In genomic region chr8:34269848-34270247, GRCm38 (mm10) we compare ENCODE assay signal across 22 mouse cellular contexts.
DNase-seq lines count a peak whose midpoint lies in the region; ATAC-seq and TF ChIP-seq lines count a peak whose summit lies in the region.
"Had no signal": no experiment of that assay in that cellular context is flagged by ENCODE, and none has a peak within 500 bp of the region (broad histone marks: within the 10 kb centered on the region; RNA-seq: fewer than 3 reads in every experiment).

No protein-coding gene starts in this region.

- H3K36me3 ChIP-seq in intestine, embryonic 15.5 days = no peaks in the 10 kb centered on the region
- no peaks in the 10 kb centered on the region for H3K36me3 ChIP-seq in intestine, postnatal 0 days (ENCODE audit: control insufficient read depth, insufficient read depth)
- no peaks in the 10 kb centered on the region for H3K36me3 ChIP-seq in midbrain, embryonic 11.5 days (ENCODE audit: control insufficient read depth, insufficient read depth, low read length)
- H3K36me3 ChIP-seq in midbrain, embryonic 13.5 days = no peaks in the 10 kb centered on the region
- H3K36me3 ChIP-seq: embryonic facial prominence, embryonic 13.5 days; embryonic facial prominence, embryonic 15.5 days; forebrain, embryonic 10.5 days; forebrain, embryonic 12.5 days had no signal

- no peak overlapping the region for H3K27ac ChIP-seq in intestine, embryonic 15.5 days
- H3K27ac ChIP-seq in intestine, postnatal 0 days (ENCODE audit: low read depth, low read length) = no peak overlapping the region
- H3K27ac ChIP-seq in midbrain, embryonic 11.5 days (ENCODE audit: low read depth, low read length) = no peak overlapping the region
- H3K27ac ChIP-seq in midbrain, embryonic 13.5 days = no peak overlapping the region
- H3K27ac ChIP-seq: embryonic facial prominence, embryonic 13.5 days; embryonic facial prominence, embryonic 15.5 days; forebrain, embryonic 10.5 days; forebrain, embryonic 12.5 days had no signal

- WGBS in intestine, embryonic 15.5 days = 73% methylated on average over 6 of the region's 6 CpGs
- 69% methylated on average over 6 of the region's 6 CpGs for WGBS in intestine, postnatal 0 days
- 87% methylated on average over 6 of the region's 6 CpGs for WGBS in midbrain, embryonic 11.5 days
- WGBS in midbrain, embryonic 13.5 days = 84% methylated on average over 6 of the region's 6 CpGs

- peak; percentile 67 for DNase-seq in midbrain, embryonic 11.5 days (ENCODE audit: low spot score, missing footprints)
- no peak for DNase-seq in thymus, postnatal 25 days
- DNase-seq: adrenal gland, adult 2 months; adrenal gland, postnatal 10 days; adrenal gland, postnatal 25 days; cerebellum, adult 11 months; cerebellum, adult 18-20 months; cerebellum, adult 8-10 months; cerebellum, adult 9-11 months; cerebellum, postnatal 14 days; cerebellum, postnatal 36 days; embryo, embryonic 11 days had no signal

- 0 out of 2 replicates have a peak, but pooled peaks have one; percentile 45 for ATAC-seq in intestine, embryonic 15.5 days
- no peak for ATAC-seq in intestine, postnatal 0 days
- no peak for ATAC-seq in midbrain, embryonic 11.5 days (ENCODE audit: low FRiP score)
- no peak for ATAC-seq in midbrain, embryonic 13.5 days
- ATAC-seq: forebrain, embryonic 14.5 days; forebrain, embryonic 16.5 days had no signal

- H3K27me3 ChIP-seq in intestine, embryonic 15.5 days (replicated peaks) = no peaks in the 10 kb centered on the region
- no peaks in the 10 kb centered on the region for H3K27me3 ChIP-seq in intestine, postnatal 0 days (replicated peaks; ENCODE audit: control insufficient read depth, insufficient read depth, low read length)
- H3K27me3 ChIP-seq in midbrain, embryonic 11.5 days (ENCODE audit: control insufficient read depth, insufficient read depth, low read length) = no peaks in the 10 kb centered on the region
- no peaks in the 10 kb centered on the region for H3K27me3 ChIP-seq in midbrain, embryonic 13.5 days
- H3K27me3 ChIP-seq: embryonic facial prominence, embryonic 13.5 days; embryonic facial prominence, embryonic 15.5 days; forebrain, embryonic 12.5 days had no signal

- TF ChIP-seq CTCF in intestine, postnatal 0 days (IDR thresholded peaks at IDR 0.05; ENCODE audit: low read depth) = no peak

- H3K4me1 ChIP-seq in intestine, embryonic 15.5 days (replicated peaks) = 0 out of 2 replicates have a peak, but pooled peaks cover 3% of the 10 kb centered on the region
- 0 out of 2 replicates have a peak, but pooled peaks cover 3% of the 10 kb centered on the region for H3K4me1 ChIP-seq in intestine, postnatal 0 days (replicated peaks; ENCODE audit: control insufficient read depth, insufficient read depth, low read length)
- H3K4me1 ChIP-seq in midbrain, embryonic 11.5 days (ENCODE audit: control insufficient read depth, insufficient read depth, low read length) = no peaks in the 10 kb centered on the region
- H3K4me1 ChIP-seq in midbrain, embryonic 13.5 days (replicated peaks) = no peaks in the 10 kb centered on the region
- H3K4me1 ChIP-seq: embryonic facial prominence, embryonic 13.5 days; embryonic facial prominence, embryonic 15.5 days; forebrain, embryonic 10.5 days; forebrain, embryonic 12.5 days had no signal

- H3K4me2 ChIP-seq in intestine, embryonic 15.5 days (replicated peaks) = no peak overlapping the region
- no peak overlapping the region for H3K4me2 ChIP-seq in intestine, postnatal 0 days (replicated peaks; ENCODE audit: low read depth)
- no peak overlapping the region for H3K4me2 ChIP-seq in midbrain, embryonic 11.5 days
- H3K4me2 ChIP-seq in midbrain, embryonic 13.5 days (replicated peaks) = no peak overlapping the region
- H3K4me2 ChIP-seq: embryonic facial prominence, embryonic 13.5 days; embryonic facial prominence, embryonic 15.5 days; forebrain, embryonic 12.5 days had no signal

- H3K9ac ChIP-seq in intestine, embryonic 15.5 days = no peak overlapping the region
- no peak overlapping the region for H3K9ac ChIP-seq in intestine, postnatal 0 days (ENCODE audit: low read depth, low read length)
- no peak overlapping the region for H3K9ac ChIP-seq in midbrain, embryonic 11.5 days (ENCODE audit: low read length)
- no peak overlapping the region for H3K9ac ChIP-seq in midbrain, embryonic 13.5 days (replicated peaks)
- H3K9ac ChIP-seq: embryonic facial prominence, embryonic 13.5 days; embryonic facial prominence, embryonic 15.5 days; forebrain, embryonic 12.5 days had no signal

- no peak overlapping the region for H3K4me3 ChIP-seq in intestine, embryonic 15.5 days (replicated peaks)
- H3K4me3 ChIP-seq in intestine, postnatal 0 days (ENCODE audit: low read depth, low read length) = no peak overlapping the region
- H3K4me3 ChIP-seq in midbrain, embryonic 11.5 days (ENCODE audit: low read depth, low read length) = no peak overlapping the region
- no peak overlapping the region for H3K4me3 ChIP-seq in midbrain, embryonic 13.5 days (replicated peaks)
- H3K4me3 ChIP-seq: embryonic facial prominence, embryonic 13.5 days; embryonic facial prominence, embryonic 15.5 days; erythroblast, embryonic 14.5 days; forebrain, embryonic 10.5 days; forebrain, embryonic 12.5 days had no signal

- no peaks in the 10 kb centered on the region for H3K9me3 ChIP-seq in intestine, embryonic 15.5 days
- no peaks in the 10 kb centered on the region for H3K9me3 ChIP-seq in intestine, postnatal 0 days (ENCODE audit: control insufficient read depth)
- H3K9me3 ChIP-seq in midbrain, embryonic 11.5 days (ENCODE audit: control insufficient read depth, low read length) = 0 out of 2 replicates have a peak, but pooled peaks cover 3% of the 10 kb centered on the region
- peaks cover 4% of the 10 kb centered on the region; the same call in 1 of the 2 replicates for H3K9me3 ChIP-seq in midbrain, embryonic 13.5 days
- H3K9me3 ChIP-seq: embryonic facial prominence, embryonic 13.5 days; embryonic facial prominence, embryonic 15.5 days; forebrain, embryonic 10.5 days; forebrain, embryonic 12.5 days had no signal
